Mouse (Mus musculus) heart, adult 2 months (tissue): Measurements from ENCODE around the gene Tsr3.

Experiments used
- CTCF ChIP-seq: fragments of 200-600 bp; IDR thresholded peaks from 2 replicates; pipeline ENCODE4 v1.8.1; 2022; ENCODE audit warnings: antibody characterized with exemption, mild to moderate bottlenecking, moderate library complexity
- EP300 ChIP-seq: fragments of 200-500 bp; IDR thresholded peaks from 2 replicates; pipeline ENCODE4 v1.6.1; 2011; ENCODE audit warnings: low read depth, low read length, control low read depth; ENCODE audit not compliant: insufficient read depth
- POLR2A ChIP-seq: fragments of 200-500 bp; IDR thresholded peaks from 2 replicates; pipeline ENCODE4 v1.6.1; 2011; ENCODE audit warnings: mild to moderate bottlenecking, low read depth, low read length, control low read depth; ENCODE audit not compliant: insufficient read depth

- no peak for TF ChIP-seq POLR2A
- no peak for TF ChIP-seq CTCF
- TF ChIP-seq EP300 = no peak
Observed at GRCm38 (mm10) chr17:25225659-25226058, 14.3 kb upstream of the Tsr3 start.
